Mouse (Mus musculus): Measurements from ENCODE around the gene Pgrmc2. TPM values are rescaled to one million over a fixed set of nuclear protein-coding genes. Genes with fewer than 3 reads are reported as not detected.

The Pgrmc2 gene
- polyA plus RNA-seq, 1 experiment from 2014 or later: 23.2 TPM

DNA sequence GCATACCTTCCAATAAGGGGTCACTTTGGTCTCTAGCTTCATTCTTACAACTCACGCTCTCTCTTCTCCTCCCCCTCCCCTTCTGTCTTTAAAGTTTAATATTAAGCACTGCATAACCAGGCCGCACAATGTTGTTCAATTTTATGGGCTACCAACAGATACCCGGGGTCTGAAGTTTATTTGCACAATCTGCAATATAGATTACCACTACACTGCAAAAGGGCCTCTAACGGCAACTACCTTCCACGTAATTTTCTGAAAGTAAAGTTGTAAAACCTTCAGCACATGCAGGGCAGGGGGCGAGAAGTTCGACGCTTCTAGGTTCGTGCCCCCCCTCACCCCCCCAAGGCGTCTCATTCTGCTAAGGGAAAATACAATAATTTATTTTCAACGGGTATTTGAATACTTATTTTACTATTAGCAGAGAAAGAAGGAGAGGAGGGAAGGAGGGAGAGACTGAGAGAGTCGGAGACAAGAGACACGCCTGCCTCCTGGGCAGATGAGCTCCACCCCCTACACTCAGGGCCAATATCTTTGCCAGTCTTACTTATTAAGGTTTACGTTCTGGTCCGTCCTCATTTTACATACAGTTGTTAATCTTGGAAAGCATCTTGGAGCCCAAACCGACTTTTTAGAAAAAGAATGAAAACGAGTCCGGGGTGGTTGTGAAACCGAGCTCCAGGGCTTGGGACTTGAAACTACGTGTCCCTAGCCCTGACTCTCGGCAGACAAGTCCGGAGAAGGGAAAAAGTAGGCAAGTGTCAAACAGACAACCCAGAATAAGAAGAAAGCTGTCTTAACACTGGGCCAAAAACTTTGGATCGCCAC is 1.2 kb downstream of the Pgrmc2 start:
- 0 out of 2 replicates have a peak overlapping the region, but pooled peaks have one; percentile 83 for H3K27ac ChIP-seq
- WGBS: 2% methylated on average over 23 of the region's 23 CpGs
- DNase-seq (ENCODE audit: low spot score): peak; percentile 33
- peak overlapping the region; percentile 82 for H3K4me2 ChIP-seq (replicated peaks)
- no peaks in the 10 kb centered on the region for H3K36me3 ChIP-seq (replicated peaks; ENCODE audit: control insufficient read depth, insufficient read depth)
- H3K9ac ChIP-seq: peak overlapping the region; percentile 67
- no peaks in the 10 kb centered on the region for H3K27me3 ChIP-seq (ENCODE audit: control insufficient read depth, insufficient read depth, low read length)
- ATAC-seq (ENCODE audit: low FRiP score): no peak
- peak overlapping the region; percentile 86 for H3K4me3 ChIP-seq (replicated peaks; ENCODE audit: low read length)
- no peaks in the 10 kb centered on the region for H3K9me3 ChIP-seq (ENCODE audit: control insufficient read depth, low read length)
- H3K4me1 ChIP-seq (replicated peaks; ENCODE audit: control insufficient read depth, insufficient read depth, low read length): peaks cover 25% of the 10 kb centered on the region

DNA sequence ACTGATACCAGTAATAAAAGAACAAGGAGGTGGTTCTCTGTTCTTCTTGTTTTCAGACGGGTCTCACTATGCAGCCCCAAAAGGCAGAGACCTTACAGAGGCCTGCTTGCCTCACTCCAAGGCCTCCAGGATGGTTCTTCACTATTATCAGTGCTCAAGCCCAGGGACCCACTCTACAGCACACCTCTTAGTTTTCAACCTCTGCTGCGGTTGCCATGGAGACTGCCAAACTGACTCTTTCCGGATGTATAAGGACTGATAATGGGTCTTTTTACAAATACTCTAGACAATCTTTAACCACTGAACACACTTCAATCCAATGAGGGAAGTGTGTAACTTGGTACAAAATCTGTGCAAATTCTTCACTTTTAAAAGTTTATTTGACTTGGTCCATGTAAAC is 2.1 kb downstream of the Pgrmc2 start:
- DNase-seq (ENCODE audit: low spot score) (no peak), ATAC-seq (ENCODE audit: low FRiP score) (no peak)
- Histone ChIP-seq H3K27ac (no peak overlapping the region), H3K4me1 (replicated peaks; ENCODE audit: control insufficient read depth, insufficient read depth, low read length) (peaks cover 25% of the 10 kb centered on the region), H3K27me3 (ENCODE audit: control insufficient read depth, insufficient read depth, low read length) (no peaks in the 10 kb centered on the region), H3K36me3 (replicated peaks; ENCODE audit: control insufficient read depth, insufficient read depth) (no peaks in the 10 kb centered on the region), H3K4me2 (replicated peaks) (peak overlapping the region; percentile 82), H3K4me3 (replicated peaks; ENCODE audit: low read length) (peak overlapping the region; percentile 86; the same call in 1 of the 2 replicates), H3K9ac (0 out of 2 replicates have a peak overlapping the region, but pooled peaks have one; percentile 32), H3K9me3 (ENCODE audit: control insufficient read depth, low read length) (no peaks in the 10 kb centered on the region)
- WGBS: 45% methylated on average over 3 of the region's 3 CpGs

DNA sequence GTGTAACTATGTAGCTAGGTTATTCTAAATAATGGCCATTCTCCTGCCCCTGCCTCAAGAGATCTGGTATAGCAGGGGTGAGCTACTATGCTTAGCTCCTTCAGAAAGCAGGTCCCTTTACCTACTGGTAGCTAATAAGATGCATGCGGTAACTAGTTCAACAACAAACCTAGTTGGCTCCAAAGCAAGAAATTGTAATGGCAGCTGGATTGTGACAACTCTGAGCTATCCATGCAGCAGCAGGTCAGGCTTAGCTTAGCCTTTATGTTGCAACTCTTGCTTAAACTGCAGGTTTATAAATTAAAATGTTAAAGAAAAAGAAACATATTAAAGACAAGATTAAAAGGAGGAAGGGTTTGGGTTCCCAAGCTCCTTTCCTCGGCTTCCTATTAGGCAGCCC is 4.2 kb downstream of the Pgrmc2 start:
- H3K36me3 ChIP-seq (replicated peaks; ENCODE audit: control insufficient read depth, insufficient read depth): no peaks in the 10 kb centered on the region
- no peak overlapping the region for H3K9ac ChIP-seq
- ATAC-seq (ENCODE audit: low FRiP score) (no peak), DNase-seq (ENCODE audit: low spot score) (no peak)
- 99% methylated on average over 2 of the region's 2 CpGs for WGBS
- no peaks in the 10 kb centered on the region for H3K9me3 ChIP-seq (ENCODE audit: control insufficient read depth, low read length)
- peaks cover 16% of the 10 kb centered on the region for H3K4me1 ChIP-seq (replicated peaks; ENCODE audit: control insufficient read depth, insufficient read depth, low read length)
- H3K27ac ChIP-seq: no peak overlapping the region
- no peaks in the 10 kb centered on the region for H3K27me3 ChIP-seq (ENCODE audit: control insufficient read depth, insufficient read depth, low read length)
- H3K4me3 ChIP-seq (replicated peaks; ENCODE audit: low read length): no peak overlapping the region
- H3K4me2 ChIP-seq (replicated peaks): no peak overlapping the region

DNA sequence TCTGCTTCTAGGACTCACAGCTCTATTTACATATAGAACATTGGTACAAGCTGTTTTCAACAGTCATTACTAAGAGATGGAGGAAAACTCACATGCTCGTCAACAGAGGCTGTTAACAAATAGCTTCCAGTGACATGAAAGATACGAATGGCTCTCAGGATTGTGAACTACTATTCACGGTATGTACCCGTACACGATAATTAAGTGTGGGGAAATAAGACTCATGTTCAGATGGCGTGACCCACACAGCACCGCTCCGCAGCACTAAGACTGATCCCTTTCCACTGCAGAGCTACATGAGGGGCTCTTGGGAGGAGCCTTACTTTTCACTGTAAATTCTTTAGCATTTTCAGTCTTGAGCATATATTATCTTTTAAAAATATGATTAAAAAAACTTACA is 7.5 kb downstream of the Pgrmc2 start:
- Histone ChIP-seq H3K36me3 (replicated peaks; ENCODE audit: control insufficient read depth, insufficient read depth) (no peaks in the 10 kb centered on the region), H3K4me2 (replicated peaks) (no peak overlapping the region), H3K4me3 (replicated peaks; ENCODE audit: low read length) (no peak overlapping the region), H3K4me1 (replicated peaks; ENCODE audit: control insufficient read depth, insufficient read depth, low read length) (peaks cover 3% of the 10 kb centered on the region), H3K9ac (no peak overlapping the region), H3K9me3 (ENCODE audit: control insufficient read depth, low read length) (no peaks in the 10 kb centered on the region), H3K27ac (no peak overlapping the region), H3K27me3 (ENCODE audit: control insufficient read depth, insufficient read depth, low read length) (no peaks in the 10 kb centered on the region)
- no peak for DNase-seq (ENCODE audit: low spot score)
- ATAC-seq (ENCODE audit: low FRiP score): no peak
- WGBS: 69% methylated on average over 8 of the region's 8 CpGs

DNA sequence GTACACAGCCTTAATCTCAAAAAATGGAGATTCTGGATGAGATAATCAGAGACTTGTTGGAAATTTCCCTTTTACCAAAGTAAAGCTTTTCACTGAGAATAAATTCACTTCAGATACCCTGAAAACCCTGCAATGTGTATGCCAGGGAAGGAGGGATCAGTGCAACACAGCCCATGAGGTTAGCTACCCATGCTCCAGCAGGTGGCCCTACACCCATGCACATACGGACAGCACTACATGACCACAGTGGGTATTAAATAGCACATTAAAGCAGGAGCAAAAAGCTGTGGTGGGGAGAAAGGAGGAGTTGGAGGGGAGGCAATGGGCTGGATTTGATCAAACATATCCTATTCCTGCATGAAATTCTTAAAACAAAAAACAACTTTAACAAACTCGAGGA is 12.3 kb downstream of the Pgrmc2 start:
- no peak overlapping the region for H3K27ac ChIP-seq
- no peak overlapping the region for H3K4me2 ChIP-seq (replicated peaks)
- ATAC-seq (ENCODE audit: low FRiP score): no peak; the same call in 1 of the 2 replicates
- no peaks in the 10 kb centered on the region for H3K27me3 ChIP-seq (ENCODE audit: control insufficient read depth, insufficient read depth, low read length)
- H3K36me3 ChIP-seq (replicated peaks; ENCODE audit: control insufficient read depth, insufficient read depth): peaks cover 26% of the 10 kb centered on the region
- 78% methylated on average over 2 of the region's 2 CpGs for WGBS
- H3K9me3 ChIP-seq (ENCODE audit: control insufficient read depth, low read length): no peaks in the 10 kb centered on the region
- no peak overlapping the region for H3K9ac ChIP-seq
- H3K4me1 ChIP-seq (replicated peaks; ENCODE audit: control insufficient read depth, insufficient read depth, low read length): no peaks in the 10 kb centered on the region
- no peak for DNase-seq (ENCODE audit: low spot score)
- no peak overlapping the region for H3K4me3 ChIP-seq (replicated peaks; ENCODE audit: low read length)

DNA sequence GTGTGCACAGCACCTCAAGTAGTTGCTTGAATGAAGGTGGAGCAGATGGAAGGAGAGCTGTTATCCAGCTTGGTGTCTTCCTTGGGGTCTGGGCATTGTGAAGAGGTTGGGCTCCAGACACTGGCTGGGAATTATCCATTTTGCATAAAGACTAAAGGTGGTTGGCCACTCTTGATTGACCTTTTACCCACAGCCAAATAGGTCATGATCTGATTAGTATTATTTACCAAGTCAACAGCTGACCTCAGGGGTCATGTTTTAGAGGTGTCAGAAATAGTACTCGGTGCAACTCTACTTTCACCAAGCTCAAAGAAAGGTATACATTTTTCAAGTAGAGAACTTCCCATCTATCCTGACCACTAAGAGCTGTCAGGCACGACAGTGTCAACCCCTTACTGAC is 17.5 kb downstream of the Pgrmc2 start:
- 90% methylated on average over 2 of the region's 2 CpGs for WGBS
- Histone ChIP-seq H3K27me3 (ENCODE audit: control insufficient read depth, insufficient read depth, low read length) (no peaks in the 10 kb centered on the region), H3K4me2 (replicated peaks) (no peak overlapping the region), H3K4me1 (replicated peaks; ENCODE audit: control insufficient read depth, insufficient read depth, low read length) (no peaks in the 10 kb centered on the region), H3K27ac (no peak overlapping the region), H3K9me3 (ENCODE audit: control insufficient read depth, low read length) (no peaks in the 10 kb centered on the region), H3K9ac (no peak overlapping the region), H3K36me3 (replicated peaks; ENCODE audit: control insufficient read depth, insufficient read depth) (peaks cover 31% of the 10 kb centered on the region), H3K4me3 (replicated peaks; ENCODE audit: low read length) (no peak overlapping the region)
- no peak for DNase-seq (ENCODE audit: low spot score)
- no peak for ATAC-seq (ENCODE audit: low FRiP score)

DNA sequence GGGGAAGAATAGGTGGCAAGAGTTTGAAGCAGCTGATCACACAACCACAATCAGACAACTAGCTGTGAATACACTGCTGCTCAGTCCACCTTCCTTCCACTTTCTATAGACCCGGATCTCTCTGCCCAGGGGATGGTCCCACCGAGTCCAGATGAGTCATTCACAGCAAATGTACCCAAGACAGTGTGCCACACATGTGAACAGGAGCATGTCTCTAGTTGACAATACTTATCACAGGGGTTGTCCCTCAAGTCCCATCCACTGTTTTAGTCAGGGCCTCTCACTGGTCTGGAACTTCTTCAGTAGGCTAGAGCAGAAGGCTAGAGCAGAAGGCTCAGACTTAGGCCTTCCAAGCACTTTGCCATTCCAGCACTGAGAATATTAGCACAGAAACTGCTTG is 20.1 kb downstream of the Pgrmc2 start:
- ATAC-seq (ENCODE audit: low FRiP score): no peak
- WGBS: 93% methylated on average over 2 of the region's 2 CpGs
- Histone ChIP-seq H3K4me2 (replicated peaks) (no peak overlapping the region), H3K4me1 (replicated peaks; ENCODE audit: control insufficient read depth, insufficient read depth, low read length) (no peaks in the 10 kb centered on the region), H3K9ac (no peak overlapping the region), H3K36me3 (replicated peaks; ENCODE audit: control insufficient read depth, insufficient read depth) (peaks cover 19% of the 10 kb centered on the region), H3K27ac (no peak overlapping the region), H3K4me3 (replicated peaks; ENCODE audit: low read length) (no peak overlapping the region), H3K9me3 (ENCODE audit: control insufficient read depth, low read length) (no peaks in the 10 kb centered on the region), H3K27me3 (ENCODE audit: control insufficient read depth, insufficient read depth, low read length) (no peaks in the 10 kb centered on the region)
- no peak for DNase-seq (ENCODE audit: low spot score)

DNA sequence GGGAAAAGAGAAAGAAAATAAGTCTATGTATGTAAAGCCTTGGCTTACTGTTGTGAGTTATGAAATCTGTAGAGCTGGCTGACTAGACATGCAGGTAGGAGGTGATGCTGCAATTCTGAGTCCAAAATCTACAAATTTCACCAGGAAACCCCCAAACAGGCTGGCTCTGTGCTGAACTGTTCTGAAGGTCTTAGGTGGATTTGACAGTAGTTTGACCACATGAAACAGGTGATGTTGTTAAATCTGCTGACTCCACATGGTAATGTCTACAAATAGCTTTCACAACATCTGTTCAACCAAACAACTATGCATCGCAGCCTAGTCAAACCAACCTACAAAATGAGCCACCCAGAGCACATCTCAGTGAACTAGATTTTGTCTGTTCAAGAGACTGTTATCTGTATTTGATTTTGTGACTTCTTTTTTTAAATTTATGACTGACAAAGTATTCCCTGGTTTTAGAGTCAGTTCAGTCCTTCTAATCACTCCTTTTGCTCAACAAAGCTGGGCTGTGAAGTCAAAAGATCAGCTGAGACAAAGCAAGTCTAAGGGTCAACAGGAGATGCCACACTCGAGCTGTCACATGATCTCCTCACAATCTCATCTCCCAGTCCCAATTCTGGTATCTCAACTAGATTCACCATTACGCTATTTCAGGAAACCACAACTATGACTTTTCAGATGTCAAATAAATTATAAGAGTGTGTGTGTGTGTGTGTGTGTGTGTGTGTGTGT is 20.8 kb downstream of the Pgrmc2 start:
- no peak overlapping the region for H3K9ac ChIP-seq
- H3K4me3 ChIP-seq (replicated peaks; ENCODE audit: low read length): no peak overlapping the region
- H3K9me3 ChIP-seq (ENCODE audit: control insufficient read depth, low read length): no peaks in the 10 kb centered on the region
- H3K4me1 ChIP-seq (replicated peaks; ENCODE audit: control insufficient read depth, insufficient read depth, low read length): no peaks in the 10 kb centered on the region
- no peak overlapping the region for H3K27ac ChIP-seq
- H3K4me2 ChIP-seq (replicated peaks): no peak overlapping the region
- no peak for ATAC-seq (ENCODE audit: low FRiP score)
- no peaks in the 10 kb centered on the region for H3K27me3 ChIP-seq (ENCODE audit: control insufficient read depth, insufficient read depth, low read length)
- WGBS: 91% methylated on average over 3 of the region's 3 CpGs
- no peak for DNase-seq (ENCODE audit: low spot score)
- H3K36me3 ChIP-seq (replicated peaks; ENCODE audit: control insufficient read depth, insufficient read depth): peaks cover 12% of the 10 kb centered on the region

DNA sequence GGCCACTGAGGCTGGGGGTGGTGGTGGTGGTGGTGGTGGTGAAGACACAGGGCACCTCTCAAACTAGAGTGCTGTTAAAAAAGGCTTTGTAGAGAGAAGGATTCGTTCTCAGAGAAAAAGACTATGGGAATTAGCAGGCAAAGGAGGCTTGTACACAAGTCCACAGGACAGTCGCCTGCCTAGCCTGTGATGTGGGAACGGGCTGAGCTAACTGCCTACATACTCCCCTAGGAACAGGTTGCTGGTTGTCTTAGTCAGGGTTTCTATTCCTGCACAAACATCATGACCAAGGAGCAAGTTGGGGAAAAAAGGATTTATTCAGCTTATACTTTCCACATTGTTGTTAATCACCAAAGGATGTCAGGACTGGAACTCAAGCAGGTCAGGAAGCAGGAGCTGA is 23.6 kb downstream of the Pgrmc2 start:
- no peak for DNase-seq (ENCODE audit: low spot score)
- ATAC-seq (ENCODE audit: low FRiP score): no peak
- Histone ChIP-seq H3K36me3 (replicated peaks; ENCODE audit: control insufficient read depth, insufficient read depth) (0 out of 2 replicates have a peak, but pooled peaks cover under 1% of the 10 kb centered on the region), H3K27ac (no peak overlapping the region), H3K9me3 (ENCODE audit: control insufficient read depth, low read length) (0 out of 2 replicates have a peak, but pooled peaks cover 6% of the 10 kb centered on the region), H3K4me2 (replicated peaks) (no peak overlapping the region), H3K9ac (no peak overlapping the region), H3K4me3 (replicated peaks; ENCODE audit: low read length) (no peak overlapping the region), H3K27me3 (ENCODE audit: control insufficient read depth, insufficient read depth, low read length) (no peaks in the 10 kb centered on the region), H3K4me1 (replicated peaks; ENCODE audit: control insufficient read depth, insufficient read depth, low read length) (no peaks in the 10 kb centered on the region)
- 94% methylated on average over 3 of the region's 3 CpGs for WGBS
